Mouse (Mus musculus) forebrain, embryonic 14.5 days (tissue): ENCODE results near the gene Abcb6. TPM values are rescaled to one million over a fixed set of nuclear protein-coding genes. Genes with fewer than 3 reads are reported as not detected.

Experiments used
- ATAC-seq: fragments of 200-750 bp; cut with Nextera tagmentation; 2 replicates; pipeline ENCODE4 v1.8.0; 2017; ENCODE audit warnings: mild to moderate bottlenecking, moderate library complexity
- DNase-seq: peaks from one replicate; pipeline ENCODE4 v3.0.0-alpha.2; 2015; ENCODE audit warnings: low spot score
- H3K27ac ChIP-seq: fragments of 300-500 bp; sonication (generic); 2 replicates; pipeline ENCODE4 v1.5.1; 2014; ENCODE audit warnings: low read depth, mild to moderate bottlenecking, control low read depth, low read length, moderate library complexity
- H3K27me3 ChIP-seq: fragments of 300-500 bp; sonication (generic); replicated peaks from 2 replicates; pipeline ENCODE4 v1.6.1; 2014; ENCODE audit warnings: low read length, control low read depth, mixed read lengths; ENCODE audit not compliant: control insufficient read depth, insufficient read depth
- H3K36me3 ChIP-seq: fragments of 300-500 bp; sonication (generic); 2 replicates; pipeline ENCODE4 v1.6.1; 2014; ENCODE audit warnings: low read length, control low read depth; ENCODE audit not compliant: control insufficient read depth, insufficient read depth
- H3K4me1 ChIP-seq: fragments of 300-500 bp; sonication (generic); 2 replicates; pipeline ENCODE4 v1.6.1; 2014; ENCODE audit warnings: antibody characterized with exemption, low read length, control low read depth; ENCODE audit not compliant: control insufficient read depth, insufficient read depth
- H3K4me2 ChIP-seq: fragments of 300-500 bp; sonication (generic); 2 replicates; pipeline ENCODE4 v1.6.1; 2014; ENCODE audit warnings: mild to moderate bottlenecking, control low read depth, low read length
- H3K4me3 ChIP-seq: fragments of 300-500 bp; sonication (generic); 2 replicates; pipeline ENCODE4 v1.5.1; 2014; ENCODE audit warnings: low read depth, low read length, control low read depth
- H3K9ac ChIP-seq: fragments of 300-500 bp; sonication (generic); 2 replicates; pipeline ENCODE4 v1.6.1; 2014; ENCODE audit warnings: mild to moderate bottlenecking, low read length, control low read depth, moderate library complexity
- H3K9me3 ChIP-seq: fragments of 300-500 bp; sonication (generic); replicated peaks from 2 replicates; pipeline ENCODE4 v1.6.1; 2016; ENCODE audit warnings: low read length, control low read depth, mixed read lengths; ENCODE audit not compliant: control insufficient read depth
- WGBS: fragments of 180-500 bp; shearing (Covaris S2); extraction: QIAGEN DNeasy Blood & Tissue Kit; methylation state at CpG from one replicate; pipeline ENCODE4 v1.1.7; 2014; 5-methylcytosine and 5-hydroxymethylcytosine counted together
- polyA plus RNA-seq: library from polyadenylated mRNA; unstranded; fragments of >200 nt; fragmentation: Nextera tagmentation; extraction: Ambion mirVana; gene quantifications from 2 replicates; pipeline ENCODE4 v1.2.1, GENCODE M21; 2014

Gene Abcb6
- polyA plus RNA-seq, result 26.2 and 30.4 TPM in 2 replicates

- Histone ChIP-seq H3K27ac (no peak within 1 kb of the TSS; the same call in 1 of the 2 replicates), H3K27me3 (no peaks in the 10 kb centered on the region), H3K4me3 (peak within 1 kb of the TSS; percentile 52), H3K36me3 (peaks cover 63% of the 10 kb centered on the region), H3K4me1 (peaks cover 7% of the 10 kb centered on the region), H3K4me2 (peak within 1 kb of the TSS; percentile 97), H3K9me3 (no peaks in the 10 kb centered on the region), H3K9ac (peak within 1 kb of the TSS; percentile 72)
- under 1% methylated on average over 31 of the region's 31 CpGs for WGBS
- peak; percentile 94 for ATAC-seq
- peak; percentile 96 for DNase-seq
Observed at GRCm38 (mm10) chr1:75180105-75180590, at the start of gene Abcb6. Gene Abcb6, minus strand, starts transcription at chr1:75180392.

DNA sequence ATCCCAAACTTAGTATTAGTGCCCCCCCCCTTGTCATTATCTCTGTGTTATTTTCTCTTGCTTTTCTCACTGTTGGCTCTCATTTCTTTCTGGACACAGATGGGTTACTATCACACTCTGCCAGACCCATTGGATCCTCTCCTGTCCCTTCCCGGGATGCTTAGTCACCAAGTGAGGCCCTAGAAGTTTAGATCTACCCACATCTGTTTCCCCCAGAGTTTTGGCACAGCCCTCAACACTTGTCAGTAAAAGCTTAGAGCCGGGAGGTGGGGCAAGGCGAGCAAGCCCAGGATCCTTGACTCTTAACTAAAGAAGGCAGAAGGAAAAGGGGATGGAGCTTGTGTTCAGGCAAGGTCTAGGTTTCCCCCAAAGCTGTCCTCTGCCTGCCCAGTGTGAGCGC is 49.0 kb upstream of the Abcb6 start:
- no peak for ATAC-seq
- H3K9ac ChIP-seq, result no peak overlapping the region

GRCm38 (mm10) chr1:75227653-75228052 is 47.5 kb upstream of the Abcb6 start:
- no peaks in the 10 kb centered on the region for H3K4me1 ChIP-seq
- ATAC-seq (no peak), DNase-seq (no peak)
- no peak overlapping the region for H3K27ac ChIP-seq
- no peaks in the 10 kb centered on the region for H3K9me3 ChIP-seq
- H3K4me2 ChIP-seq, result no peak overlapping the region
- no peak overlapping the region for H3K9ac ChIP-seq
- 78% methylated on average over 1 of the region's 1 CpGs for WGBS
- no peaks in the 10 kb centered on the region for H3K27me3 ChIP-seq
- no peak overlapping the region for H3K4me3 ChIP-seq
- H3K36me3 ChIP-seq, result no peaks in the 10 kb centered on the region

More for the DNA sequence above, 49.0 kb upstream of the Abcb6 start:
- Histone ChIP-seq H3K27ac (no peak overlapping the region), H3K4me2 (no peak overlapping the region), H3K9me3 (no peaks in the 10 kb centered on the region), H3K36me3 (no peaks in the 10 kb centered on the region), H3K4me1 (no peaks in the 10 kb centered on the region), H3K27me3 (no peaks in the 10 kb centered on the region), H3K4me3 (no peak overlapping the region)
- no peak for DNase-seq
- 69% methylated on average over 4 of the region's 4 CpGs for WGBS

DNA sequence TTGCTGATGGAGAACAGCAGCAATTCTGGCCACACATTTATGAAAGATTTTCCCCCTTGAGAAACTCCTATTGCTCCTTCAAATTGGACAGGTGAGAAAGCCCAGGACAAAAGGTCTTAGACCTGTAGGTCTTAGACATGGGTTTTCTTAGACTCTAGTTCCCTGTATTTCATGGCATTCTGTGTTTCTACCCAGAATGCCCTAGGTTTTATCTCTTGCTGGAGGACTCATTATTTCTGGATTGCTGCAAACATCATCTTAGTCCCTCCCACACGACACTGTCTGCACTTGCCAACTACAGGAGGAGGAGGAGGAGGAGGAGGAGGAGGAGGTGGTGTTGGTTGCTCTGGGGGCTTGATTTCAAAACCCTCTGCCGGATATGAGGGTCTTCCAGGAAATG is 45.9 kb upstream of the Abcb6 start:
- ATAC-seq (no peak), DNase-seq (no peak)
- Histone ChIP-seq H3K27ac (no peak overlapping the region), H3K4me2 (no peak overlapping the region), H3K9ac (no peak overlapping the region), H3K36me3 (no peaks in the 10 kb centered on the region), H3K9me3 (no peaks in the 10 kb centered on the region), H3K27me3 (0 out of 2 replicates have a peak, but pooled peaks cover 3% of the 10 kb centered on the region), H3K4me3 (no peak overlapping the region), H3K4me1 (no peaks in the 10 kb centered on the region)
- WGBS, result 57% methylated on average over 2 of the region's 2 CpGs

- H3K9ac ChIP-seq, result no peak overlapping the region
- H3K4me2 ChIP-seq, result no peak overlapping the region
- H3K4me1 ChIP-seq, result no peaks in the 10 kb centered on the region
- no peaks in the 10 kb centered on the region for H3K9me3 ChIP-seq
- H3K27me3 ChIP-seq, result peaks cover 9% of the 10 kb centered on the region
- no peaks in the 10 kb centered on the region for H3K36me3 ChIP-seq
- WGBS, result 49% methylated on average over 3 of the region's 3 CpGs
- ATAC-seq (no peak), DNase-seq (no peak)
- no peak overlapping the region for H3K27ac ChIP-seq
- H3K4me3 ChIP-seq, result no peak overlapping the region
Observed at GRCm38 (mm10) chr1:75225473-75225872, 45.3 kb upstream of the Abcb6 start.

DNA sequence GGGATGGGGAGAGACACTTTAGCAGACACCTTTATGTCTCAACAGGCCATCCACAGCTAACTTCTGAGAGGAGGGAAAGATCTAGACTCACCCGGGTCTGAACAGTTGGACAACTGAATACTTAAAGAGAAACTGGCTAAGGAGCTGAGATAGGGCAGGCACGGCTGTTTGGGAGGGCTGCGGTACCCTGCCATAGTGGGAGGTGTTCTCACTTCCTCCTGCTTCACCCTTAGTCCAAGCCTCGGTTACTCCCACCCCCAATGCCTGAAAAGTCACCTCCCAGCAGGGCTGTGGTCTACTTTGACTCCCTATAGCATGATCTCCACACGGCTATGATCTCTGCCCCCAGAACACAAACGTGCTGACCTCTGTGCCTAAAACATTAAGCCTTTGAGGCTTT is 43.3 kb upstream of the Abcb6 start:
- WGBS, result 74% methylated on average over 6 of the region's 6 CpGs
- no peak overlapping the region for H3K4me3 ChIP-seq
- H3K9ac ChIP-seq, result no peak overlapping the region
- peaks cover 6% of the 10 kb centered on the region for H3K4me1 ChIP-seq
- H3K9me3 ChIP-seq, result no peaks in the 10 kb centered on the region
- H3K4me2 ChIP-seq, result no peak overlapping the region
- H3K27me3 ChIP-seq, result peaks cover 23% of the 10 kb centered on the region
- ATAC-seq (no peak), DNase-seq (no peak)
- no peak overlapping the region for H3K27ac ChIP-seq
- no peaks in the 10 kb centered on the region for H3K36me3 ChIP-seq

GRCm38 (mm10) chr1:75222926-75223325 is 42.7 kb upstream of the Abcb6 start:
- Histone ChIP-seq H3K9me3 (no peaks in the 10 kb centered on the region), H3K27me3 (peaks cover 28% of the 10 kb centered on the region), H3K27ac (no peak overlapping the region), H3K4me1 (peaks cover 11% of the 10 kb centered on the region), H3K4me3 (no peak overlapping the region), H3K9ac (no peak overlapping the region), H3K36me3 (no peaks in the 10 kb centered on the region), H3K4me2 (no peak overlapping the region)
- DNase-seq (no peak), ATAC-seq (no peak)
- WGBS, result 80% methylated on average over 6 of the region's 6 CpGs

GRCm38 (mm10) chr1:75221538-75221937 is 41.3 kb upstream of the Abcb6 start:
- Histone ChIP-seq H3K27ac (no peak overlapping the region), H3K9me3 (no peaks in the 10 kb centered on the region), H3K4me2 (no peak overlapping the region), H3K9ac (no peak overlapping the region), H3K27me3 (peaks cover 33% of the 10 kb centered on the region), H3K36me3 (no peaks in the 10 kb centered on the region), H3K4me1 (peaks cover 11% of the 10 kb centered on the region), H3K4me3 (no peak overlapping the region)
- no peak for ATAC-seq
- WGBS, result 81% methylated on average over 3 of the region's 3 CpGs
- no peak for DNase-seq

DNA sequence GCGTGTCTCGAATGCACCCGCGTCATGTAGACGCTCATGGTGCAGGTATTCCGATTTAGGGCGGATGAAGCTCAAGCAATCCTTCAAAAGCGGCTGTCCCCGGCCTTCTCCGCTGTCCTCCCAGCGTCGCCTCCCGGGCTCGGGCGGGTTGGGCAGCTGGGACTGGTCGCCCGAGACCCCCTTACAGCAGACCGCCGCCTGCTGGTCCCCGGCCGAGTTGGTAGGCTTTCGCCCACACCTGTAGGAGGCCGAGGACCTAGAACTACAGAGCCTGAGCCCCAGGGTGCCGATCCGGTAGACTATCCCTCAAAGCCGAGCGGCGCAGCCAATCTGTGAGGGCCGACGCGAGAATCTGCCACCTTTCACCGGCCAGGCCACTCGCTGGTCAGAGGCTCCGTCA is 39.3 kb upstream of the Abcb6 start, which contains the start of gene Tuba4a:
Tuba4a (minus strand) TSS at position 335 of the 400 bp plus-strand sequence.
- Histone ChIP-seq H3K4me2 (peak within 1 kb of the TSS; percentile 96), H3K27me3 (peaks cover 33% of the 10 kb centered on the region), H3K27ac (no peak within 1 kb of the TSS), H3K9me3 (no peaks in the 10 kb centered on the region), H3K36me3 (peaks cover 14% of the 10 kb centered on the region), H3K4me1 (peaks cover 11% of the 10 kb centered on the region), H3K4me3 (peak within 1 kb of the TSS; percentile 41), H3K9ac (peak within 1 kb of the TSS; percentile 59)
- 0% methylated on average over 34 of the region's 34 CpGs for WGBS
- ATAC-seq (peak; percentile 54), DNase-seq (peak; percentile 17)
